ENCODE assay signal across 12 mouse cellular contexts in genomic region chr2:120630246-120630645, GRCm38 (mm10). TPM values are rescaled to one million over a fixed set of nuclear protein-coding genes. Genes with fewer than 3 reads are reported as not detected.
DNase-seq lines count a peak whose midpoint lies in the region; ATAC-seq lines count a peak whose summit lies in the region.
"Had no signal": no experiment of that assay in that cellular context is flagged by ENCODE, and none has a peak within 500 bp of the region (broad histone marks: within the 10 kb centered on the region; RNA-seq: fewer than 3 reads in every experiment).

No protein-coding gene starts in this region.

- H3K27me3 ChIP-seq in embryonic facial prominence, embryonic 13.5 days = no peaks in the 10 kb centered on the region
- no peaks in the 10 kb centered on the region for H3K27me3 ChIP-seq in embryonic facial prominence, embryonic 10.5 days (replicated peaks; ENCODE audit: low read depth, poor library complexity, severe bottlenecking)
- H3K27me3 ChIP-seq in limb, embryonic 12.5 days = no peaks in the 10 kb centered on the region
- no peaks in the 10 kb centered on the region for H3K27me3 ChIP-seq in limb, embryonic 10.5 days (ENCODE audit: low read depth, poor library complexity, severe bottlenecking)
- no peaks in the 10 kb centered on the region for H3K27me3 ChIP-seq in neural tube, embryonic 13.5 days

- WGBS in embryonic facial prominence, embryonic 13.5 days = 76% methylated on average over 2 of the region's 2 CpGs
- 83% methylated on average over 2 of the region's 2 CpGs for WGBS in embryonic facial prominence, embryonic 10.5 days
- 74% methylated on average over 2 of the region's 2 CpGs for WGBS in limb, embryonic 12.5 days
- WGBS in limb, embryonic 10.5 days = 81% methylated on average over 2 of the region's 2 CpGs
- 73% methylated on average over 2 of the region's 2 CpGs for WGBS in neural tube, embryonic 13.5 days

- no peaks in the 10 kb centered on the region for H3K9me3 ChIP-seq in embryonic facial prominence, embryonic 13.5 days
- H3K9me3 ChIP-seq in embryonic facial prominence, embryonic 10.5 days = no peaks in the 10 kb centered on the region
- no peaks in the 10 kb centered on the region for H3K9me3 ChIP-seq in limb, embryonic 12.5 days
- no peaks in the 10 kb centered on the region for H3K9me3 ChIP-seq in limb, embryonic 10.5 days (replicated peaks)
- H3K9me3 ChIP-seq in neural tube, embryonic 13.5 days = no peaks in the 10 kb centered on the region

- no peak overlapping the region for H3K27ac ChIP-seq in embryonic facial prominence, embryonic 13.5 days
- no peak overlapping the region for H3K27ac ChIP-seq in embryonic facial prominence, embryonic 10.5 days (replicated peaks)
- H3K27ac ChIP-seq in limb, embryonic 12.5 days = no peak overlapping the region
- no peak overlapping the region for H3K27ac ChIP-seq in limb, embryonic 10.5 days
- no peak overlapping the region for H3K27ac ChIP-seq in neural tube, embryonic 13.5 days (replicated peaks)

- H3K4me3 ChIP-seq in embryonic facial prominence, embryonic 13.5 days = no peak overlapping the region
- H3K4me3 ChIP-seq in embryonic facial prominence, embryonic 10.5 days = no peak overlapping the region
- H3K4me3 ChIP-seq in limb, embryonic 12.5 days (replicated peaks) = no peak overlapping the region
- no peak overlapping the region for H3K4me3 ChIP-seq in limb, embryonic 10.5 days
- H3K4me3 ChIP-seq in neural tube, embryonic 13.5 days = no peak overlapping the region

- H3K4me2 ChIP-seq in embryonic facial prominence, embryonic 13.5 days = peak overlapping the region; percentile 75
- H3K4me2 ChIP-seq in limb, embryonic 12.5 days = 0 out of 2 replicates have a peak overlapping the region, but pooled peaks have one; percentile 63
- peak overlapping the region; percentile 56 for H3K4me2 ChIP-seq in neural tube, embryonic 13.5 days

- no peak overlapping the region for H3K9ac ChIP-seq in embryonic facial prominence, embryonic 13.5 days
- H3K9ac ChIP-seq in limb, embryonic 12.5 days (replicated peaks) = no peak overlapping the region
- no peak overlapping the region for H3K9ac ChIP-seq in neural tube, embryonic 13.5 days

- peaks cover 11% of the 10 kb centered on the region for H3K4me1 ChIP-seq in embryonic facial prominence, embryonic 13.5 days
- H3K4me1 ChIP-seq in embryonic facial prominence, embryonic 10.5 days = peaks cover 9% of the 10 kb centered on the region; the same call in 1 of the 2 replicates
- H3K4me1 ChIP-seq in limb, embryonic 12.5 days (replicated peaks) = no peaks in the 10 kb centered on the region
- H3K4me1 ChIP-seq in limb, embryonic 10.5 days = 0 out of 2 replicates have a peak, but pooled peaks cover 7% of the 10 kb centered on the region
- H3K4me1 ChIP-seq in neural tube, embryonic 13.5 days (replicated peaks) = peaks cover 17% of the 10 kb centered on the region

- H3K36me3 ChIP-seq in embryonic facial prominence, embryonic 13.5 days = peaks cover 12% of the 10 kb centered on the region
- H3K36me3 ChIP-seq in embryonic facial prominence, embryonic 10.5 days (replicated peaks) = peaks cover 11% of the 10 kb centered on the region
- peaks cover 8% of the 10 kb centered on the region for H3K36me3 ChIP-seq in limb, embryonic 12.5 days
- peaks cover 11% of the 10 kb centered on the region for H3K36me3 ChIP-seq in limb, embryonic 10.5 days
- peaks cover 25% of the 10 kb centered on the region for H3K36me3 ChIP-seq in neural tube, embryonic 13.5 days

- no peak for ATAC-seq in embryonic facial prominence, embryonic 13.5 days (ENCODE audit: insufficient number of reproducible peaks, insufficient read depth, low FRiP score, low TSS enrichment, low read depth)
- no peak for ATAC-seq in limb, embryonic 12.5 days (ENCODE audit: insufficient number of reproducible peaks, insufficient read depth, low FRiP score, low TSS enrichment, low read depth)
- ATAC-seq in neural tube, embryonic 13.5 days (ENCODE audit: low read depth) = no peak
- ATAC-seq: forebrain, embryonic 14.5 days had no signal

- DNase-seq in embryonic facial prominence, embryonic 10.5 days (ENCODE audit: low spot score) = no peak
- DNase-seq in limb, embryonic 10.5 days (ENCODE audit: low spot score) = no peak
- peak; percentile 23 for DNase-seq in gastrocnemius, postnatal 25 days
- no peak for DNase-seq in layer of hippocampus, adult 9-11 months
- no peak for DNase-seq in urinary bladder, postnatal 25 days (ENCODE audit: low spot score)
- DNase-seq: adrenal gland, postnatal 36 days; cerebellum, postnatal 36 days; kidney, adult 11 months had no signal

RNA-seq across cellular contexts. Expression of gene Stard9, which starts 1.3 kb away (rescaled TPM):
- 4.7 and 5.9 TPM in 2 replicates for polyA plus RNA-seq in embryonic facial prominence, embryonic 13.5 days (2015; fragmentation: Nextera tagmentation; extraction: Ambion mirVana)
- polyA plus RNA-seq in embryonic facial prominence, embryonic 10.5 days (2016; fragmentation: Nextera tagmentation; extraction: Ambion mirVana) = 2.6 and 3.4 TPM in 2 replicates
- 4.9 and 5.7 TPM in 2 replicates for polyA plus RNA-seq in limb, embryonic 12.5 days (2016; fragmentation: Nextera tagmentation; extraction: Ambion mirVana)
- 2.2 and 3.1 TPM in 2 replicates for polyA plus RNA-seq in limb, embryonic 10.5 days (2016; fragmentation: Nextera tagmentation; extraction: Ambion mirVana)
- total RNA-seq in gastrocnemius, postnatal 25 days (2021) = 1 to 10 TPM; 3.8 to 4.9 TPM
- 4.4 and 4.6 TPM in 2 replicates for polyA plus RNA-seq in neural tube, embryonic 13.5 days (2015; fragmentation: Nextera tagmentation; extraction: Ambion mirVana)

RNA-seq across cellular contexts. Expression of gene Lrrc57, which starts 20.9 kb away (rescaled TPM):
- polyA plus RNA-seq in embryonic facial prominence, embryonic 13.5 days (2015; fragmentation: Nextera tagmentation; extraction: Ambion mirVana) = 25.1 and 27.7 TPM in 2 replicates
- polyA plus RNA-seq in embryonic facial prominence, embryonic 10.5 days (2016; fragmentation: Nextera tagmentation; extraction: Ambion mirVana) = 26.6 and 27.4 TPM in 2 replicates
- 24.6 and 27.3 TPM in 2 replicates for polyA plus RNA-seq in limb, embryonic 12.5 days (2016; fragmentation: Nextera tagmentation; extraction: Ambion mirVana)
- 24.7 and 31.0 TPM in 2 replicates for polyA plus RNA-seq in limb, embryonic 10.5 days (2016; fragmentation: Nextera tagmentation; extraction: Ambion mirVana)
- 10 to 100 TPM; 10.7 to 11.3 TPM for total RNA-seq in gastrocnemius, postnatal 25 days (2021)
- polyA plus RNA-seq in neural tube, embryonic 13.5 days (2015; fragmentation: Nextera tagmentation; extraction: Ambion mirVana) = 35.5 and 37.9 TPM in 2 replicates

RNA-seq across cellular contexts. Expression of gene Haus2, which starts 21.1 kb away (rescaled TPM):
- polyA plus RNA-seq in embryonic facial prominence, embryonic 13.5 days (2015; fragmentation: Nextera tagmentation; extraction: Ambion mirVana) = 27.9 and 29.5 TPM in 2 replicates
- polyA plus RNA-seq in embryonic facial prominence, embryonic 10.5 days (2016; fragmentation: Nextera tagmentation; extraction: Ambion mirVana) = 35.3 and 36.4 TPM in 2 replicates
- polyA plus RNA-seq in limb, embryonic 12.5 days (2016; fragmentation: Nextera tagmentation; extraction: Ambion mirVana) = 29.2 and 29.7 TPM in 2 replicates
- polyA plus RNA-seq in limb, embryonic 10.5 days (2016; fragmentation: Nextera tagmentation; extraction: Ambion mirVana) = 34.5 and 35.9 TPM in 2 replicates
- 1 to 10 TPM; 6.4 to 6.5 TPM for total RNA-seq in gastrocnemius, postnatal 25 days (2021)
- 28.5 and 29.8 TPM in 2 replicates for polyA plus RNA-seq in neural tube, embryonic 13.5 days (2015; fragmentation: Nextera tagmentation; extraction: Ambion mirVana)
